ENCODE assay signal across 12 mouse cellular contexts in the genomic region with DNA sequence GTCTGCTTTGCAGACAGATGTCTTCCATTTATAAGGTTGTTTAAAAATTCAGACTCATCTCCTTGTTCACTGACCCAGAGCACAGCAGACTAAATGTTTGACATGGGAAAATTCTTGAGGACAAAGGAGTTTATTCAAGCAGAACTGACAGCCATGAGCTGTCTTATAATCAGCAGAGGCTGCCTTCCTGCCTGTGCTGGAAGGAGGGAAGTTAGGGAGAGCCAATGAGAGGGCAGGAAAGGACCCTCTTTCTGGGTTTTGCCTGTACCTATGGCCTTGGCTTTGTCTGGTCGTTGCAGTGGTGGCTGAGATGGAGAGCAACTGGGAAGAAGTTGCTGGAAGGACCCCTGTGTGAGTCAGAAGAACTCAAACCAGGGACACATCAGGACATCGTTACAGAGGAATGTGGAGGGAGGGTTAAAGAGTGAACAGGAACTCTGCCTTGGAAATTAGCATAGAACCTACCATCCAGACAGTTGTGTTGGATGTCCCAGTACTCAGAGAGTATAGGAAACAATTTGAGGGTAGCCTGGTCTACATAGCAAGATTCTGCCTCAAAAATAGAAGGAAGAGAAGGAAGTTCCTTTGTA. TPM values are rescaled to one million over a fixed set of nuclear protein-coding genes. Genes with fewer than 3 reads are reported as not detected.
A peak's percentile ranks its signal among the peaks of the same experiment; 100 is the strongest.
DNase-seq lines count a peak whose midpoint lies in the region; ATAC-seq and TF ChIP-seq lines count a peak whose summit lies in the region.
"Had no signal": no experiment of that assay in that cellular context is flagged by ENCODE, and none has a peak within 500 bp of the region (broad histone marks: within the 10 kb centered on the region; RNA-seq: fewer than 3 reads in every experiment).

No protein-coding gene starts in this region.

- H3K27ac ChIP-seq in forebrain, embryonic 11.5 days (ENCODE audit: low read depth, low read length) = 0 out of 2 replicates have a peak overlapping the region, but pooled peaks have one; percentile 8
- no peak overlapping the region for H3K27ac ChIP-seq in forebrain, embryonic 15.5 days (replicated peaks)
- H3K27ac ChIP-seq in CH12.LX (ENCODE audit: insufficient read depth, low read depth) = peak overlapping the region; percentile 7; the same call in 1 of the 2 replicates
- peak overlapping the region; percentile 85 for H3K27ac ChIP-seq in hindbrain, embryonic 10.5 days
- H3K27ac ChIP-seq in midbrain, embryonic 13.5 days = 0 out of 2 replicates have a peak overlapping the region, but pooled peaks have one; percentile 30
- no peak overlapping the region for H3K27ac ChIP-seq in left cerebral cortex, adult 2 months
- H3K27ac ChIP-seq: liver, embryonic 12.5 days had no signal

- H3K36me3 ChIP-seq in forebrain, embryonic 11.5 days (ENCODE audit: control insufficient read depth, insufficient read depth, low read length) = no peaks in the 10 kb centered on the region
- H3K36me3 ChIP-seq in forebrain, embryonic 15.5 days = no peaks in the 10 kb centered on the region
- peaks cover 0 to 35% of the 10 kb centered on the region in 2 experiments for H3K36me3 ChIP-seq in CH12.LX (replicated peaks in 1 of 2; ENCODE audit: control insufficient read depth in 1 of 2, insufficient read depth in 1 of 2, low read length in 1 of 2)
- no peaks in the 10 kb centered on the region for H3K36me3 ChIP-seq in hindbrain, embryonic 10.5 days
- no peaks in the 10 kb centered on the region for H3K36me3 ChIP-seq in midbrain, embryonic 13.5 days
- H3K36me3 ChIP-seq: heart, embryonic 12.5 days; liver, embryonic 12.5 days had no signal

- H3K4me3 ChIP-seq in forebrain, embryonic 11.5 days (ENCODE audit: low read depth, low read length) = no peak overlapping the region
- no peak overlapping the region for H3K4me3 ChIP-seq in forebrain, embryonic 15.5 days
- H3K4me3 ChIP-seq in CH12.LX (replicated peaks in 1 of 3; ENCODE audit: low read depth in 2 of 3, low read length in 2 of 3, poor library complexity in 1 of 3) = no peak overlapping the region
- no peak overlapping the region for H3K4me3 ChIP-seq in hindbrain, embryonic 10.5 days
- H3K4me3 ChIP-seq in midbrain, embryonic 13.5 days (replicated peaks) = no peak overlapping the region
- no peak overlapping the region for H3K4me3 ChIP-seq in left cerebral cortex, adult 2 months
- H3K4me3 ChIP-seq: heart, embryonic 12.5 days; liver, embryonic 12.5 days had no signal

- no peak for DNase-seq in forebrain, embryonic 11.5 days (ENCODE audit: low spot score)
- DNase-seq in CH12.LX (ENCODE audit: extremely low read depth) = no peak
- peak; percentile 66 for DNase-seq in hindbrain, embryonic 10.5 days (ENCODE audit: low spot score)
- DNase-seq in heart, adult 8-10 months (ENCODE audit: low spot score) = no peak
- DNase-seq in left cerebral cortex, postnatal 4 days = no peak
- DNase-seq in left cerebral cortex, adult 2 months (ENCODE audit: extremely low spot score in 1 of 2, low spot score in 2 of 2) = no peak
- DNase-seq: kidney, adult 2 months; lung, postnatal 36 days had no signal

- H3K27me3 ChIP-seq in forebrain, embryonic 11.5 days (ENCODE audit: control insufficient read depth, insufficient read depth, low read length) = no peaks in the 10 kb centered on the region
- H3K27me3 ChIP-seq in forebrain, embryonic 15.5 days = no peaks in the 10 kb centered on the region
- no peaks in the 10 kb centered on the region for H3K27me3 ChIP-seq in CH12.LX (replicated peaks)
- H3K27me3 ChIP-seq in hindbrain, embryonic 10.5 days (ENCODE audit: insufficient read depth, poor library complexity, severe bottlenecking) = no peaks in the 10 kb centered on the region; the same call in 1 of the 2 replicates
- no peaks in the 10 kb centered on the region for H3K27me3 ChIP-seq in midbrain, embryonic 13.5 days
- H3K27me3 ChIP-seq: heart, embryonic 12.5 days; liver, embryonic 12.5 days had no signal

- 4% methylated on average over 2 of the region's 2 CpGs for WGBS in forebrain, embryonic 11.5 days
- WGBS in forebrain, embryonic 15.5 days = 11% methylated on average over 2 of the region's 2 CpGs
- WGBS in hindbrain, embryonic 10.5 days = 3% methylated on average over 2 of the region's 2 CpGs
- 8% methylated on average over 2 of the region's 2 CpGs for WGBS in midbrain, embryonic 13.5 days

- H3K4me1 ChIP-seq in forebrain, embryonic 11.5 days (replicated peaks; ENCODE audit: control insufficient read depth, insufficient read depth, low read length) = 0 out of 2 replicates have a peak, but pooled peaks cover 3% of the 10 kb centered on the region
- no peaks in the 10 kb centered on the region for H3K4me1 ChIP-seq in forebrain, embryonic 15.5 days
- peaks cover 19 to 73% of the 10 kb centered on the region in 2 experiments for H3K4me1 ChIP-seq in CH12.LX (ENCODE audit: control insufficient read depth in 1 of 2, insufficient read depth in 2 of 2)
- H3K4me1 ChIP-seq in hindbrain, embryonic 10.5 days (replicated peaks) = peaks cover 28% of the 10 kb centered on the region
- peaks cover 15% of the 10 kb centered on the region for H3K4me1 ChIP-seq in midbrain, embryonic 13.5 days (replicated peaks)
- H3K4me1 ChIP-seq: heart, embryonic 12.5 days; liver, embryonic 12.5 days had no signal

- H3K9me3 ChIP-seq in forebrain, embryonic 11.5 days (ENCODE audit: control insufficient read depth, low read length) = peaks cover 2% of the 10 kb centered on the region; the same call in 1 of the 2 replicates
- H3K9me3 ChIP-seq in forebrain, embryonic 15.5 days = no peaks in the 10 kb centered on the region
- H3K9me3 ChIP-seq in CH12.LX (replicated peaks; ENCODE audit: low read length) = peaks cover 5% of the 10 kb centered on the region
- peaks cover 5% of the 10 kb centered on the region; the same call in 1 of the 2 replicates for H3K9me3 ChIP-seq in hindbrain, embryonic 10.5 days
- no peaks in the 10 kb centered on the region for H3K9me3 ChIP-seq in midbrain, embryonic 13.5 days

- no peak for TF ChIP-seq RAD21 in CH12.LX (IDR thresholded peaks at IDR 0.05; ENCODE audit: low read depth, low read length)

- ATAC-seq in forebrain, embryonic 11.5 days (replicated peaks; ENCODE audit: low FRiP score) = peak; percentile 87
- no peak for ATAC-seq in forebrain, embryonic 15.5 days (replicated peaks)
- ATAC-seq in midbrain, embryonic 13.5 days = peak; percentile 86
- ATAC-seq: liver, embryonic 12.5 days had no signal

- H3K9ac ChIP-seq in forebrain, embryonic 11.5 days (ENCODE audit: low read length) = no peak overlapping the region
- H3K9ac ChIP-seq in forebrain, embryonic 15.5 days (replicated peaks) = no peak overlapping the region
- H3K9ac ChIP-seq in CH12.LX (ENCODE audit: insufficient read depth, low read depth) = no peak overlapping the region
- no peak overlapping the region for H3K9ac ChIP-seq in midbrain, embryonic 13.5 days (replicated peaks)
- H3K9ac ChIP-seq: heart, embryonic 12.5 days; liver, embryonic 12.5 days had no signal

- H3K4me2 ChIP-seq in forebrain, embryonic 11.5 days (ENCODE audit: low read depth, low read length, severe bottlenecking) = no peak overlapping the region
- H3K4me2 ChIP-seq in forebrain, embryonic 15.5 days (replicated peaks) = no peak overlapping the region
- no peak overlapping the region for H3K4me2 ChIP-seq in CH12.LX (ENCODE audit: insufficient read depth, low read depth, poor library complexity, severe bottlenecking)
- no peak overlapping the region for H3K4me2 ChIP-seq in midbrain, embryonic 13.5 days (replicated peaks)
- H3K4me2 ChIP-seq: heart, embryonic 12.5 days; liver, embryonic 12.5 days had no signal

- intact Hi-C loops in left cerebral cortex, postnatal 4 days (cut with DNase I) = no loop called here
- intact Hi-C loops in left cerebral cortex, adult 2 months (cut with DNase I) = no loop called here

- H3K79me2 ChIP-seq in CH12.LX (replicated peaks; ENCODE audit: control insufficient read depth, extremely low read depth, insufficient read depth, poor library complexity, severe bottlenecking) = no peaks in the 10 kb centered on the region

- no peak for TF ChIP-seq CTCF in CH12.LX (conservative IDR thresholded peaks at IDR 0.05 in 1 of 2, IDR thresholded peaks at IDR 0.05 in 1 of 2; ENCODE audit: low read depth in 2 of 2, low read length in 2 of 2)
- no peak for TF ChIP-seq CTCF in left cerebral cortex, adult 2 months (IDR thresholded peaks at IDR 0.05)

- dilution Hi-C loops in CH12.LX (cut with MboI; ENCODE audit: extremely low pct_ligation_motif_present, extremely low pct_unique_long_range_greater_than_20kb, low sequenced_read_pairs) = no loop called here

- TF ChIP-seq POLR2A in CH12.LX (IDR thresholded peaks at IDR 0.05; ENCODE audit: low read depth, low read length) = no peak

- no peak for TF ChIP-seq EP300 in CH12.LX (IDR thresholded peaks at IDR 0.05; ENCODE audit: low read length)

- in situ Hi-C loops in CH12.LX (cut with MboI; ENCODE audit: low pct_ligation_motif_present, low pct_unique_long_range_greater_than_20kb, low sequenced_read_pairs) = no loop called here

TF ChIP-seq in CH12.LX, 34 proteins besides CTCF, POLR2A, EP300 and RAD21 (continues in another document):
- no peak for TF ChIP-seq TBP (conservative IDR thresholded peaks at IDR 0.05; ENCODE audit: low read depth, low read length)
- no peak for TF ChIP-seq ZMIZ1 (IDR thresholded peaks at IDR 0.05; ENCODE audit: low read depth, low read length)

RNA-seq across cellular contexts. Expression of a gene that starts 35.4 kb away (rescaled TPM):
- 1.0 and 1.3 TPM in 2 replicates for polyA plus RNA-seq in forebrain, embryonic 11.5 days (2014; fragmentation: Nextera tagmentation; extraction: Ambion mirVana)
- 0.29 and 0.41 TPM in 2 replicates for polyA plus RNA-seq in forebrain, embryonic 15.5 days (2015; fragmentation: Nextera tagmentation; extraction: Ambion mirVana)
- total RNA-seq in CH12.LX (2012; rRNA removed) = 55.8 and 64.7 TPM in 2 replicates
- 151 and 164 TPM in 2 replicates for total RNA-seq in CH12.LX (2014; rRNA removed)
- 130 and 139 TPM in 2 replicates for polyA plus RNA-seq in CH12.LX (2012; ENCODE audit: insufficient read length, low read depth)
- polyA plus RNA-seq in hindbrain, embryonic 10.5 days (2016; fragmentation: Nextera tagmentation; extraction: Ambion mirVana) = 1.3 and 1.4 TPM in 2 replicates
- polyA plus RNA-seq in midbrain, embryonic 13.5 days (2015; fragmentation: Nextera tagmentation; extraction: Ambion mirVana) = 0.59 and 0.90 TPM in 2 replicates
- total RNA-seq in heart, adult 8-10 months (2022) = 1 to 10 TPM in 1 of 4 experiments, under 1 TPM in 3; 0.22 to 1.3 (median 0.34) TPM
- total RNA-seq in left cerebral cortex, postnatal 4 days (2021) = under 1 TPM; 0.24 to 0.84 TPM
- not detected for total RNA-seq in left cerebral cortex, adult 2 months (2021)

RNA-seq across cellular contexts. Expression of a gene that starts 50.2 kb away (rescaled TPM):
- 59.7 and 62.3 TPM in 2 replicates for polyA plus RNA-seq in forebrain, embryonic 11.5 days (2014; fragmentation: Nextera tagmentation; extraction: Ambion mirVana)
- 49.2 and 53.2 TPM in 2 replicates for polyA plus RNA-seq in forebrain, embryonic 15.5 days (2015; fragmentation: Nextera tagmentation; extraction: Ambion mirVana)
- total RNA-seq in CH12.LX (2012; rRNA removed) (90.2 and 101 TPM in 2 replicates), CH12.LX (2014; rRNA removed) (239 and 263 TPM in 2 replicates)
- 98.4 and 111 TPM in 2 replicates for polyA plus RNA-seq in CH12.LX (2012; ENCODE audit: insufficient read length, low read depth)
- 41.7 and 43.1 TPM in 2 replicates for polyA plus RNA-seq in hindbrain, embryonic 10.5 days (2016; fragmentation: Nextera tagmentation; extraction: Ambion mirVana)
- polyA plus RNA-seq in midbrain, embryonic 13.5 days (2015; fragmentation: Nextera tagmentation; extraction: Ambion mirVana) = 52.1 and 54.9 TPM in 2 replicates
- total RNA-seq in heart, adult 8-10 months (2022) = 100 to 1,000 TPM; 109 to 121 (median 111) TPM
- total RNA-seq in left cerebral cortex, postnatal 4 days (2021) = 100 to 1,000 TPM; 134 to 144 TPM
- 100 to 1,000 TPM; 149 to 175 TPM for total RNA-seq in left cerebral cortex, adult 2 months (2021)

Comparison
In these comparisons a context has a peak if more than half of its experiments do, and no peak if none do; other contexts are left out.
1. H3K27ac ChIP-seq: peak in forebrain, embryonic 11.5 days (single experiment), CH12.LX (single experiment), hindbrain, embryonic 10.5 days (single experiment) and midbrain, embryonic 13.5 days (single experiment); none in forebrain, embryonic 15.5 days (single experiment) and left cerebral cortex, adult 2 months (single experiment).
2. RNA of a gene that starts 35.4 kb away (polyA plus RNA-seq): 130 to 139 TPM in CH12.LX; 1.0 to 1.3 TPM in forebrain, embryonic 11.5 days, 1.3 to 1.4 TPM in hindbrain, embryonic 10.5 days, 0.59 to 0.90 TPM in midbrain, embryonic 13.5 days and 0.29 to 0.41 TPM in forebrain, embryonic 15.5 days; every median in the first group is over 10 times any median in the second.